ENCODE assay signal across 22 mouse cellular contexts in the genomic region with DNA sequence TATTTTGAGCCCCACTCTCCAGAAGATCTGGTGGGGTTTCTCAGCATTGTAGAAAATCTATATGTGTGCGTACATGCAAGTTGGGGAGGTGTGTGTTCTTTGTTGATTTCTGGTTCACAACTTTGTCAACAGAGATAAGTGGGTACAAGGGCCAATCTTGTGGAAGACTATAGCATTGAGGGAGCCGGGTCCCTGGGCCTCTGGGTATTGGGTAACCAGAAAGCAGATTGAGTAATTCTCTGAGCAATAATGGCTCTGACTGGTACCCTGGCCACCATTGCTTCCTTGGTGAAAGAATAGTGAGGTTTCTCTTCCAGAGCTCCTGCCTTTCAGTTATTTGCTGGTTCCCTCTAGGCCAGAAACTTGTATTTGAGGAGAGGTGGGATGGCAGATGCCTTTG. TPM values are rescaled to one million over a fixed set of nuclear protein-coding genes. Genes with fewer than 3 reads are reported as not detected.
DNase-seq lines count a peak whose midpoint lies in the region; ATAC-seq and TF ChIP-seq lines count a peak whose summit lies in the region.
"Had no signal": no experiment of that assay in that cellular context is flagged by ENCODE, and none has a peak within 500 bp of the region (broad histone marks: within the 10 kb centered on the region; RNA-seq: fewer than 3 reads in every experiment).

No protein-coding gene starts in this region.

- no peaks in the 10 kb centered on the region for H3K27me3 ChIP-seq in intestine, embryonic 15.5 days (replicated peaks)
- H3K27me3 ChIP-seq in liver, embryonic 14.5 days (ENCODE audit: control insufficient read depth, insufficient read depth, low read length), result no peaks in the 10 kb centered on the region
- no peaks in the 10 kb centered on the region for H3K27me3 ChIP-seq in stomach, postnatal 0 days (ENCODE audit: control insufficient read depth, insufficient read depth, low read length)
- H3K27me3 ChIP-seq: forebrain, embryonic 15.5 days; kidney, embryonic 15.5 days; midbrain, embryonic 12.5 days had no signal

- H3K27ac ChIP-seq in gastrocnemius, adult 2 months, result peak overlapping the region; percentile 63; the same call in 1 of the 2 replicates
- no peak overlapping the region for H3K27ac ChIP-seq in intestine, embryonic 15.5 days
- H3K27ac ChIP-seq in liver, embryonic 14.5 days, result no peak overlapping the region
- no peak overlapping the region for H3K27ac ChIP-seq in stomach, postnatal 0 days (replicated peaks)
- H3K27ac ChIP-seq: embryonic facial prominence, embryonic 10.5 days; forebrain, embryonic 15.5 days; hindbrain, embryonic 14.5 days; kidney, embryonic 15.5 days; midbrain, embryonic 12.5 days had no signal

- WGBS in intestine, embryonic 15.5 days, result 70% methylated on average over 2 of the region's 2 CpGs
- 63% methylated on average over 2 of the region's 2 CpGs for WGBS in liver, embryonic 14.5 days (ENCODE audit: insufficient replicate concordance)
- 82% methylated on average over 2 of the region's 2 CpGs for WGBS in stomach, postnatal 0 days

- no peak for TF ChIP-seq CTCF in gastrocnemius, adult 2 months (IDR thresholded peaks at IDR 0.05)
- TF ChIP-seq CTCF in liver, embryonic 14.5 days (IDR thresholded peaks at IDR 0.05; ENCODE audit: low read depth), result no peak
- TF ChIP-seq CTCF in stomach, postnatal 0 days (IDR thresholded peaks at IDR 0.05; ENCODE audit: low read depth), result no peak

- TF ChIP-seq EP300 in liver, embryonic 14.5 days (IDR thresholded peaks at IDR 0.05; ENCODE audit: low read depth), result no peak
- no peak for TF ChIP-seq EP300 in stomach, postnatal 0 days (optimal IDR thresholded peaks at IDR 0.05)

- no peak overlapping the region for H3K4me3 ChIP-seq in gastrocnemius, adult 2 months
- no peak overlapping the region for H3K4me3 ChIP-seq in intestine, embryonic 15.5 days (replicated peaks)
- H3K4me3 ChIP-seq in liver, embryonic 14.5 days (ENCODE audit: insufficient read depth in 1 of 2, low read depth in 2 of 2, low read length in 2 of 2), result no peak overlapping the region
- H3K4me3 ChIP-seq in stomach, postnatal 0 days (ENCODE audit: low read depth, low read length), result no peak overlapping the region
- H3K4me3 ChIP-seq: embryonic facial prominence, embryonic 10.5 days; forebrain, embryonic 15.5 days; kidney, embryonic 15.5 days; midbrain, embryonic 12.5 days had no signal

- peaks cover 41% of the 10 kb centered on the region for H3K36me3 ChIP-seq in intestine, embryonic 15.5 days
- peaks cover 26% of the 10 kb centered on the region for H3K36me3 ChIP-seq in liver, embryonic 14.5 days (replicated peaks; ENCODE audit: control insufficient read depth, insufficient read depth, low read depth)
- peaks cover 17% of the 10 kb centered on the region for H3K36me3 ChIP-seq in stomach, postnatal 0 days (ENCODE audit: control insufficient read depth, insufficient read depth, low read length)

- no peaks in the 10 kb centered on the region for H3K9me3 ChIP-seq in intestine, embryonic 15.5 days
- no peaks in the 10 kb centered on the region for H3K9me3 ChIP-seq in liver, embryonic 14.5 days (ENCODE audit: control insufficient read depth, low read length)
- H3K9me3 ChIP-seq in stomach, postnatal 0 days (ENCODE audit: control insufficient read depth, low read length), result no peaks in the 10 kb centered on the region
- H3K9me3 ChIP-seq: embryonic facial prominence, embryonic 10.5 days; forebrain, embryonic 15.5 days; kidney, embryonic 15.5 days; midbrain, embryonic 12.5 days had no signal

- peak; percentile 72 for ATAC-seq in intestine, embryonic 15.5 days
- ATAC-seq in liver, embryonic 14.5 days (ENCODE audit: insufficient read depth), result peak; percentile 53
- peak; percentile 16; the same call in 1 of the 2 replicates for ATAC-seq in stomach, postnatal 0 days (ENCODE audit: low FRiP score, low TSS enrichment)
- ATAC-seq: CD4-positive, CD25-positive, alpha-beta regulatory T cell, adult 4 months; forebrain, embryonic 15.5 days had no signal

- no peaks in the 10 kb centered on the region for H3K4me1 ChIP-seq in intestine, embryonic 15.5 days (replicated peaks)
- peaks cover 0 to 6% of the 10 kb centered on the region in 2 experiments; a peak in 1 of 4 replicates for H3K4me1 ChIP-seq in liver, embryonic 14.5 days (replicated peaks; ENCODE audit: control insufficient read depth in 2 of 2, insufficient read depth in 2 of 2, low read length in 1 of 2)
- no peaks in the 10 kb centered on the region for H3K4me1 ChIP-seq in stomach, postnatal 0 days (replicated peaks; ENCODE audit: control insufficient read depth, insufficient read depth)
- H3K4me1 ChIP-seq: embryonic facial prominence, embryonic 10.5 days; forebrain, embryonic 15.5 days; midbrain, embryonic 12.5 days had no signal

- DNase-seq in gastrocnemius, adult 2 months, result no peak
- DNase-seq in gastrocnemius, postnatal 14 days, result no peak
- DNase-seq in liver, embryonic 14.5 days (ENCODE audit: low read depth in 3 of 3, low spot score in 3 of 3), result no peak
- no peak for DNase-seq in stomach, postnatal 0 days (ENCODE audit: low spot score)
- DNase-seq in left cerebral cortex, adult 18-20 months (ENCODE audit: low spot score in 2 of 2), result no peak
- no peak for DNase-seq in heart, postnatal 14 days
- DNase-seq in layer of hippocampus, postnatal 14 days (ENCODE audit: low spot score in 2 of 2), result no peak
- DNase-seq: cerebellum, adult 11-12 months; cerebellum, postnatal 10 days; heart, postnatal 4 days; kidney, postnatal 36 days had no signal

- no peak overlapping the region for H3K4me2 ChIP-seq in intestine, embryonic 15.5 days (replicated peaks)
- H3K4me2 ChIP-seq in liver, embryonic 14.5 days (ENCODE audit: low read depth), result no peak overlapping the region
- H3K4me2 ChIP-seq in stomach, postnatal 0 days (replicated peaks; ENCODE audit: low read depth), result no peak overlapping the region
- H3K4me2 ChIP-seq: forebrain, embryonic 15.5 days; hindbrain, embryonic 14.5 days; kidney, embryonic 15.5 days; midbrain, embryonic 12.5 days had no signal

- intact Hi-C loops in gastrocnemius, adult 2 months (cut with DNase I), result no loop called here
- intact Hi-C loops in gastrocnemius, postnatal 14 days (cut with DNase I; ENCODE audit: low total_unique reads), result no loop called here
- intact Hi-C loops in heart, postnatal 14 days (cut with DNase I), result no loop called here

- H3K9ac ChIP-seq in intestine, embryonic 15.5 days, result no peak overlapping the region
- no peak overlapping the region for H3K9ac ChIP-seq in liver, embryonic 14.5 days (replicated peaks)
- no peak overlapping the region for H3K9ac ChIP-seq in stomach, postnatal 0 days (ENCODE audit: low read length)
- H3K9ac ChIP-seq: forebrain, embryonic 15.5 days; hindbrain, embryonic 14.5 days; kidney, embryonic 15.5 days; midbrain, embryonic 12.5 days had no signal

RNA-seq across cellular contexts. Expression of gene Ssr2, which starts 6.6 kb away (rescaled TPM):
- 10 to 100 TPM; 41.1 to 54.8 TPM for total RNA-seq in gastrocnemius, adult 2 months (2021)
- 10 to 100 TPM; 80.7 to 98.2 TPM for total RNA-seq in gastrocnemius, postnatal 14 days (2021)
- polyA plus RNA-seq in intestine, embryonic 15.5 days (2015; fragmentation: Nextera tagmentation; extraction: Ambion mirVana), result 338 and 390 TPM in 2 replicates
- 165 and 230 TPM in 2 replicates for polyA plus RNA-seq in liver, embryonic 14.5 days (2012; rRNA removed)
- polyA plus RNA-seq in liver, embryonic 14.5 days (2014; fragmentation: Nextera tagmentation; extraction: Ambion mirVana), result 168 and 173 TPM in 2 replicates
- polyA plus RNA-seq in stomach, postnatal 0 days (2015; fragmentation: Nextera tagmentation; extraction: Ambion mirVana), result 257 and 271 TPM in 2 replicates
- 10 to 100 TPM; 87.6 to 89.5 TPM for total RNA-seq in left cerebral cortex, adult 18-20 months (2021)
- total RNA-seq in heart, postnatal 14 days (2021), result 100 to 1,000 TPM in 1 of 2 experiments, 10 to 100 TPM in 1; 95.9 to 108 TPM
- 100 to 1,000 TPM; 110 to 120 TPM for total RNA-seq in layer of hippocampus, postnatal 14 days (2021)

RNA-seq across cellular contexts. Expression of gene Ubqln4, which starts 15.5 kb away (rescaled TPM):
- 10 to 100 TPM; 78.2 to 90.2 TPM for total RNA-seq in gastrocnemius, adult 2 months (2021)
- 10 to 100 TPM; 42.0 to 45.5 TPM for total RNA-seq in gastrocnemius, postnatal 14 days (2021)
- 43.6 and 43.7 TPM in 2 replicates for polyA plus RNA-seq in intestine, embryonic 15.5 days (2015; fragmentation: Nextera tagmentation; extraction: Ambion mirVana)
- polyA plus RNA-seq in liver, embryonic 14.5 days (2012; rRNA removed), result 22.7 and 27.2 TPM in 2 replicates
- polyA plus RNA-seq in liver, embryonic 14.5 days (2014; fragmentation: Nextera tagmentation; extraction: Ambion mirVana), result 17.9 and 20.9 TPM in 2 replicates
- polyA plus RNA-seq in stomach, postnatal 0 days (2015; fragmentation: Nextera tagmentation; extraction: Ambion mirVana), result 19.5 and 21.8 TPM in 2 replicates
- 100 to 1,000 TPM; 143 to 147 TPM for total RNA-seq in left cerebral cortex, adult 18-20 months (2021)
- total RNA-seq in heart, postnatal 14 days (2021), result 10 to 100 TPM; 55.4 to 60.0 TPM
- total RNA-seq in layer of hippocampus, postnatal 14 days (2021), result 10 to 100 TPM; 77.3 to 81.8 TPM

RNA-seq across cellular contexts. Expression of gene Lamtor2, which starts 16.2 kb away (rescaled TPM):
- 100 to 1,000 TPM in 1 of 2 experiments, 10 to 100 TPM in 1; 70.9 to 104 TPM for total RNA-seq in gastrocnemius, adult 2 months (2021)
- 10 to 100 TPM; 78.3 to 80.4 TPM for total RNA-seq in gastrocnemius, postnatal 14 days (2021)
- polyA plus RNA-seq in intestine, embryonic 15.5 days (2015; fragmentation: Nextera tagmentation; extraction: Ambion mirVana), result 188 and 231 TPM in 2 replicates
- 63.1 and 73.1 TPM in 2 replicates for polyA plus RNA-seq in liver, embryonic 14.5 days (2012; rRNA removed)
- polyA plus RNA-seq in liver, embryonic 14.5 days (2014; fragmentation: Nextera tagmentation; extraction: Ambion mirVana), result 60.5 and 62.0 TPM in 2 replicates
- polyA plus RNA-seq in stomach, postnatal 0 days (2015; fragmentation: Nextera tagmentation; extraction: Ambion mirVana), result 154 and 157 TPM in 2 replicates
- 100 to 1,000 TPM; 104 to 115 TPM for total RNA-seq in left cerebral cortex, adult 18-20 months (2021)
- 10 to 100 TPM; 77.7 TPM for total RNA-seq in heart, postnatal 14 days (2021)
- total RNA-seq in layer of hippocampus, postnatal 14 days (2021), result 100 to 1,000 TPM in 1 of 2 experiments, 10 to 100 TPM in 1; 96.1 to 113 TPM

RNA-seq across cellular contexts. Expression of gene Rab25, which starts 21.0 kb away (rescaled TPM):
- not detected for total RNA-seq in gastrocnemius, adult 2 months (2021)
- total RNA-seq in gastrocnemius, postnatal 14 days (2021), result not detected
- 75.2 and 89.8 TPM in 2 replicates for polyA plus RNA-seq in intestine, embryonic 15.5 days (2015; fragmentation: Nextera tagmentation; extraction: Ambion mirVana)
- 0.39 and 0.52 TPM in 2 replicates for polyA plus RNA-seq in liver, embryonic 14.5 days (2012; rRNA removed)
- polyA plus RNA-seq in liver, embryonic 14.5 days (2014; fragmentation: Nextera tagmentation; extraction: Ambion mirVana), result 0.25 TPM in 1 of 2 replicates, not detected in the other
- polyA plus RNA-seq in stomach, postnatal 0 days (2015; fragmentation: Nextera tagmentation; extraction: Ambion mirVana), result 252 and 271 TPM in 2 replicates
- not detected for total RNA-seq in left cerebral cortex, adult 18-20 months (2021)
- total RNA-seq in heart, postnatal 14 days (2021), result under 1 TPM in 1 of 2 experiments, not detected in 1; 0.33 TPM
- not detected for total RNA-seq in layer of hippocampus, postnatal 14 days (2021)
- total RNA-seq: adrenal gland, adult 2 months; gastrocnemius, postnatal 36 days; heart, adult 8-10 months; heart, postnatal 4 days; left cerebral cortex, postnatal 36 days had no signal
- polyA plus RNA-seq: CD4-positive, CD25-positive, alpha-beta regulatory T cell, adult 4 months had no signal

RNA-seq across cellular contexts. Expression of gene Arhgef2, which starts 36.7 kb away (rescaled TPM):
- 10 to 100 TPM; 22.4 to 24.7 TPM for total RNA-seq in gastrocnemius, adult 2 months (2021)
- 10 to 100 TPM; 42.5 to 48.1 TPM for total RNA-seq in gastrocnemius, postnatal 14 days (2021)
- polyA plus RNA-seq in intestine, embryonic 15.5 days (2015; fragmentation: Nextera tagmentation; extraction: Ambion mirVana), result 60.4 and 61.2 TPM in 2 replicates
- 8.5 and 8.9 TPM in 2 replicates for polyA plus RNA-seq in liver, embryonic 14.5 days (2012; rRNA removed)
- polyA plus RNA-seq in liver, embryonic 14.5 days (2014; fragmentation: Nextera tagmentation; extraction: Ambion mirVana), result 10.1 and 11.5 TPM in 2 replicates
- polyA plus RNA-seq in stomach, postnatal 0 days (2015; fragmentation: Nextera tagmentation; extraction: Ambion mirVana), result 29.0 and 33.0 TPM in 2 replicates
- 100 to 1,000 TPM; 219 to 239 TPM for total RNA-seq in left cerebral cortex, adult 18-20 months (2021)
- 10 to 100 TPM; 71.1 to 71.5 TPM for total RNA-seq in heart, postnatal 14 days (2021)
- 100 to 1,000 TPM; 258 to 259 TPM for total RNA-seq in layer of hippocampus, postnatal 14 days (2021)

Comparison
In these comparisons a context has a peak if more than half of its experiments do, and no peak if none do; other contexts are left out.
1. ATAC-seq: peak in every context shown above with its lines; median percentile 72 in intestine, embryonic 15.5 days; 53 in liver, embryonic 14.5 days; 16 in stomach, postnatal 0 days.